Mouse (Mus musculus) MEL (cell line): Measurements from ENCODE around the gene Htr3b.

Source experiments
- CHD1 ChIP-seq: IDR thresholded peaks from 2 replicates; pipeline ENCODE4 v1.6.1; 2012; ENCODE audit warnings: low read depth, mild to moderate bottlenecking, inconsistent platforms, low read length, improper control_type of control experiment
- CTCF ChIP-seq, 3 experiments: IDR thresholded peaks in 2 of 3; conservative IDR thresholded peaks in 1 of 3; 2 replicates each; pipeline ENCODE4 v1.5.1; 2011 to 2012; ENCODE audit warnings: low read length in 3 of 3, low read depth in 2 of 3, mild to moderate bottlenecking in 2 of 3, improper control_type of control experiment in 1 of 3, inconsistent platforms in 1 of 3, mixed read lengths in 1 of 3, moderate library complexity in 1 of 3; ENCODE audit not compliant: control insufficient read depth in 1 of 3, insufficient read depth in 1 of 3, poor library complexity in 1 of 3, severe bottlenecking in 1 of 3
- EP300 ChIP-seq, 2 experiments: IDR thresholded peaks; 2 replicates each; pipeline ENCODE4 v1.6.1; 2011; ENCODE audit warnings: improper control_type of control experiment in 2 of 2, low read length in 2 of 2, low read depth in 1 of 2, mild to moderate bottlenecking in 1 of 2
- GABPA ChIP-seq: IDR thresholded peaks from 2 replicates; pipeline ENCODE4 v1.6.1; 2012; ENCODE audit warnings: low read depth, mild to moderate bottlenecking, inconsistent platforms, low read length, improper control_type of control experiment, moderate library complexity
- GATA1 ChIP-seq: IDR thresholded peaks from 2 replicates; pipeline ENCODE4 v1.6.1; 2011; ENCODE audit warnings: low read depth, low read length, improper control_type of control experiment
- MAX ChIP-seq: IDR thresholded peaks from 2 replicates; pipeline ENCODE4 v1.6.1; 2011; ENCODE audit warnings: low read length, improper control_type of control experiment
- MEF2A ChIP-seq: IDR thresholded peaks from 2 replicates; pipeline ENCODE4 v1.6.1; 2014; ENCODE audit warnings: low read depth, mild to moderate bottlenecking, inconsistent platforms, low read length, improper control_type of control experiment; ENCODE audit not compliant: poor library complexity, insufficient replicate concordance, severe bottlenecking; ENCODE audit errors: extremely low read depth
- POLR2A ChIP-seq, 2 experiments: IDR thresholded peaks; 2 replicates each; pipeline ENCODE4 v1.6.1; 2011 to 2012; ENCODE audit warnings: low read length in 2 of 2, mild to moderate bottlenecking in 2 of 2, control low read depth in 1 of 2, improper control_type of control experiment in 1 of 2, low read depth in 1 of 2, moderate library complexity in 1 of 2; ENCODE audit not compliant: control insufficient read depth in 1 of 2, insufficient read depth in 1 of 2, poor library complexity in 1 of 2
- RCOR1 ChIP-seq: IDR thresholded peaks from 2 replicates; pipeline ENCODE4 v1.6.1; 2012; ENCODE audit warnings: low read depth, mild to moderate bottlenecking, inconsistent platforms, low read length, improper control_type of control experiment
- SIN3A ChIP-seq: IDR thresholded peaks from 2 replicates; pipeline ENCODE4 v1.6.1; 2012; ENCODE audit warnings: low read length, improper control_type of control experiment, inconsistent platforms
- SMC3 ChIP-seq: IDR thresholded peaks from 2 replicates; pipeline ENCODE4 v1.6.1; 2011; ENCODE audit warnings: low read depth, low read length, improper control_type of control experiment
- UBTF ChIP-seq: IDR thresholded peaks from 2 replicates; pipeline ENCODE4 v1.6.1; 2012; ENCODE audit warnings: low read depth, mild to moderate bottlenecking, inconsistent platforms, low read length, improper control_type of control experiment, moderate library complexity, borderline replicate concordance; ENCODE audit not compliant: insufficient read depth
- USF1 ChIP-seq: IDR thresholded peaks from 2 replicates; pipeline ENCODE4 v1.6.1; 2014; ENCODE audit warnings: low read depth, mild to moderate bottlenecking, inconsistent platforms, low read length, improper control_type of control experiment, moderate library complexity
- ZMIZ1 ChIP-seq: IDR thresholded peaks from 2 replicates; pipeline ENCODE4 v1.6.1; 2012; ENCODE audit warnings: low read depth, mild to moderate bottlenecking, inconsistent platforms, low read length, improper control_type of control experiment, moderate library complexity

DNA sequence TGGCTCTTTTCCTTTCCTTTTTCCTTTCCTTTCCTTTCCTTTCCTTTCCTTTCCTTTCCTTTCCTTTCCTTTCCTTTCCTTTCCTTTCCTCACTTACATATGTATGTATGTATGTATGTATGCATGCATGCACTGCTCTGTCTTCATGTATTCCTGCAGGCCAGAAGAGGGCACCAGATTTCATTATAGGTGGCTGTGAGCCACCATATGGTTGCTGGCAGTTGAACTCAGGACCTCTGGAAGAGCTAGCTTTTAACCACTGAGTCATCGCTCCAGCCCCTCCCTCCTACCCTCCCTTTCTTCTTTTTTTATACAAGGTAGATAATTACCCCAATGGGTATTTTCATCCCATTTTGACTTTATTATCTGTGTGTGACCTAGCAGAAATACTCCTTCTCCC, 30.9 kb upstream of the Htr3b start:
- TF ChIP-seq POLR2A (IDR thresholded peaks at IDR 0.05; ENCODE audit: control insufficient read depth in 1 of 2, insufficient read depth in 1 of 2, low read depth in 1 of 2, low read length in 2 of 2, poor library complexity in 1 of 2): no peak
- TF ChIP-seq UBTF: no peak
- no peak for TF ChIP-seq CHD1
- no peak for TF ChIP-seq USF1
- no peak for TF ChIP-seq RCOR1
- no peak for TF ChIP-seq EP300 (IDR thresholded peaks at IDR 0.05; ENCODE audit: low read depth in 1 of 2, low read length in 2 of 2)
- TF ChIP-seq GATA1: no peak
- peak in 2 of 3 experiments; percentile 23 to 39; a peak in 2 of 6 replicates for TF ChIP-seq CTCF (IDR thresholded peaks at IDR 0.05 in 2 of 3, conservative IDR thresholded peaks at IDR 0.05 in 1 of 3; ENCODE audit: control insufficient read depth in 1 of 3, insufficient read depth in 1 of 3, low read depth in 2 of 3, low read length in 3 of 3, poor library complexity in 1 of 3, severe bottlenecking in 1 of 3)
- TF ChIP-seq MEF2A: no peak
- no peak for TF ChIP-seq MAX
- no peak for TF ChIP-seq SIN3A
- TF ChIP-seq SMC3: peak; percentile 24; the same call in 1 of the 2 replicates
- no peak for TF ChIP-seq GABPA
- TF ChIP-seq ZMIZ1: no peak
